Mouse (Mus musculus): ENCODE results near the gene Wfdc17.
A peak's percentile ranks its signal among the peaks of the same experiment; 100 is the strongest.

Gene Wfdc17

DNA sequence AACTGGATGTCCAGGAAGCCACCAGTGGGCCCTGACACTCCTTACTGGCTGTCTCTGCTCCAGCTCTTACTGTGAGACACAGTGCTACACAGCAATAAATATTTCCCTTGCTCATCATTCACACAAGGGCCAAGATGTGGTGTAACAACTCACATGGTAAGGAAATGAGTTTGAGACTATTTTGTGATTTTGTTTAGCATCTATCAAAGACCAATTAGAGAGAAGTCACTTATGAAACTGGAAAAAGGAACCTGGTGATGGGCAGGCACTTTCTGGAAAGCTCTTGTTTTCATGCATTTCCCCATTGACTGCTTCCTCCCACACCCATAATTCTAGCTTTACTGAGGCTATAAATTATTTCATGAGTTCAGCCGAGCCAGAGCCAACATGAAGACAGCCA lies at the start of gene Wfdc17:
Gene Wfdc17, plus strand, starts transcription at position 287 of the 400 bp plus-strand sequence.
- DNase-seq (ENCODE audit: low read depth), result no peak

DNA sequence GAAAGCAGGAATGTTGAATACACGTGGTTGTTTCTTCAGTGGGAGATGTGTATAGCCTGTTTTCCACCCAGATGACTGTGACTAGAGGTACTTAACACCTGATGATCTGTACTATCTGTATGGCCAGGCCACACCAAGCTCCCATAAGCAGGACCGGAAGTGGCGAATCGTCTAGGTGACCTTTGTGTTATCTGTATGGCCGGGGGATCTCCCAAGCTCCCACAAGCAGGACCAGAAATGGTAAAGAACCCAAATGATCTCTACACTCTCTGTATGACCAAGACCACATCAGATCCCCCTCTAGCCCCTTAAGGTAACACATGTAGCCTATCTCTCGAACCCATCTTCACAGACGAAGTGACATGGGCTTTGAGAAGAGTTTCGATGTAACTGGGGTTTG lies 49.2 kb upstream of the Wfdc17 start:
- DNase-seq (ENCODE audit: low read depth), result no peak

DNA sequence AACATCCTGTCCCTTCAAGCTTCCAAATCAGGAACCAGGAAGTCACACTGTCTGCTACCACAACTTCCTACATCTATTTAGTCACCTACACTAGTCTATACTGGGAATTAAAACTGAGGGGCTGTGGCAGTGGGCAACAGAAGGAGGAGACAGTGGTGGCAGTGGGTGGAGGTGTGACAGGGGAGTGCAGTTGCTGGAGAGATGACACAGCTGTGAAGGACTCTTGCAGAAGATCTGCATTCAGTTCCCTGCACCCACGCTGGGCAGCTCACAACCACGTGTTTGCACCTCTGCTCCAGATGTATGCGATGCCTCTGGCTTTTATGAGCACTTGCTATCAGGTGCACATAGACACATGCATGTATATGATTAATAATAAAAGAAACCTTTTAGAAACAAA lies 46.3 kb upstream of the Wfdc17 start:
- DNase-seq (ENCODE audit: low read depth), result no peak

DNA sequence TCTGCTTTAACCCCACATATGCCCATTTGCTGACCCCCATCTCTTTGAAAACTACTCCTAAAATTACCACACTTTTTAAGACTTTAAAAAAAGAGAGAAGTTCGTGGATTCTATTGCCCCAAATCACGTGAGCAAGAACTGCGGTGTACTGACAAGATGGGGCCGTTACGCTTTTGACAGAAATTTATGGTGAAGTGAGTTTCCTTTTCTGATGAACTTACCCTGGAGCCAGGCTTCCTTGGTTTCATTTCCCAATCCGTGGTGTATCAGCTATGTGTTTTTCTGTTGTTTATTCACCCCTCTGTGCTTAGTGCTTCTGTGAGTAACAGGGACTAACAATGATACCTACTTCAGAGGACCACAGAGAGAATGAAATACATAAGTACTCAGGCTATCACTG lies 45.0 kb upstream of the Wfdc17 start:
- DNase-seq (ENCODE audit: low read depth), result no peak

DNA sequence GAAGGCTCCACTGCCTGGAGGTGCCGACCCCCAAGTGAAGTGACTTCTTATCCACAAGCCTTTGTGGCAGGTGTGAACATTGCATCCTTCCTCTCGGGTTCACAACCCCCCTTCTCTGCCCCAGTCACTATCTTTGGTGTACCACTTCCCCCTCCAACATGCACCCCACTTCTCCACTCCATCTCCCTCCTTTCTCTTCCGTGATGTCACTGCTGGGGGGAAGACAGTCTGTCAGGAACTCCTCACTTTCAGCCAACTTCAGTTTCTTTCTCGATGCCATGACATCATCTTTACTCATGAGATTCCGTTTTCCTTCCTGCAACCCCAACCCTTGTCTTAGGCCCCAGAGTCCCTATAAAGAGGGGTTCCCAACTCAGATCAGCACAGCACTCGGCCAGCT lies 41.6 kb upstream of the Wfdc17 start, which contains the start of gene Ccl4:
Gene Ccl4, plus strand, starts transcription at position 381 of the 400 bp plus-strand sequence.
- DNase-seq (ENCODE audit: low read depth), result peak; percentile 32

DNA sequence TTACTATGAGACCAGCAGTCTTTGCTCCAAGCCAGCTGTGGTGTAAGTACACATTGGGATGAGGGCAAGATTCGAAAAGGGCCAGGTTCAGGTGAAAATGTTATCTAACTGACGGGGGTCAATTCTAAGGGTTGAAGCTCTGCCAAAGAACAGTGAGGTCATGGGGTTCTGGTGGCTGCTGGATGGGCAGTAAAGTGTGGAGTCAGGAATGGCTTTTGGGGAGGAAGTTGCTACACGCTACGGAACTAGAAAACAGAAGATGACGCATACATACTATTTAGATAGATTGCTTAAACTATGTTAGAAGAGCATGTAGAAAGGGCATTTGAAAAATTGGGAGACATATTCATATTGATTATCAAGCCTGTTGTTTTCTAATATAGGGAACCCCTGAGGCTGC lies 40.3 kb upstream of the Wfdc17 start:
- DNase-seq (ENCODE audit: low read depth), result no peak

DNA sequence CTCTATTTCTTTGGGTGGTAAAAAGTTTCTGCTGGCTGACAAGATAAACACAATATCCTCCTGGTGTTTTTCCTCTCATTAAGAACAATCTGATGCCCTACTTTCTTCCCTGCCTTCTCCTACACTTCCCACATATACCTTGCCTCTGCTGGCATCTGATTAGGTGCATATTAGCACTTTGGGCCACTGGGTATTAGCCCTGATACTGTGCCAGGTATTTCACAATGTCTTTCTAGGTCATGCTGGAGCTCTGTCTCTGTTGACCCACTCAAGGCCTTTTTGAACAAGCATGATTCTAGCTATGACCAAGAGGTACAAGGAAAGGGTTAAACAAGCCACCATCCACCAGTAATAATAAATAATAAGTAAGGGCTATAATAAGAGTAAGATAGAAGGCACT lies 32.0 kb upstream of the Wfdc17 start:
- DNase-seq (ENCODE audit: low read depth), result no peak

DNA sequence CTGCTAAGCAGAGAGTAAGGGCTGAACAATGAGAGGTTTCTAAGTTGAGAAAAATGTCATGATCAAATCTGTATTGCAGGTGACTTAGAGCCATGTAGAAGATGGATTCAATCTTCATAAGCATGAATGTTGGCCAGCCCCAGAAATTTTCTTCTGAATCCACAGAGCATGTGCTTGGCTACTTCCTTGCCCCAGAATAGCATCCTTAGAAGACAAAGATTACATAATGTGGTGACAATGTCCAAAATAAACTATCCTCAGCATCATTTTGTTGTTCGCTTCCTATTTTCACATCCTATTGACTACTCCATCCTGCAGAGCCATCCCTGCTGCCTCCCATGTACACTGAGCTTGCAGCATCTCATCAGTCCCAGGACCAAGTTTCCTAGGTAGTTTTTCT lies 28.1 kb upstream of the Wfdc17 start:
- no peak for DNase-seq (ENCODE audit: low read depth)

DNA sequence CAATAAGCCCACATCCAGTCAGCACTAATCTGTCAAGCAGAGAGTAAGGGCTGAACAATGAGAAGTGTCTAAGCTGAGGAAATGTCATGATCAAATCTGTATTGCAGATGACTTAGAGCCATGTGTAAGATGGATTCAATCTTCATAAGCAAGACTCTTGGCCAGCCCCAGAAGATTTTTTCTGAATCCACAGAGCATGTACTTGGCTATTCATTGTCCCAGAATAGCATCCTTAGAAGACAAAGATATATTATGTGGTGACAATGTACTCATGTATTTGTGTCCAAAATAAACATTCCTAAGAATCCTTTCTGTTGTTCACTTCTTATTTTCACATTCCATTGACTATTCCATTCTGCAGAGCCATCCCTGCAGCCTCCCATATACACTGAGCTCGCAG lies 13.9 kb upstream of the Wfdc17 start:
- DNase-seq (ENCODE audit: low read depth), result no peak

DNA sequence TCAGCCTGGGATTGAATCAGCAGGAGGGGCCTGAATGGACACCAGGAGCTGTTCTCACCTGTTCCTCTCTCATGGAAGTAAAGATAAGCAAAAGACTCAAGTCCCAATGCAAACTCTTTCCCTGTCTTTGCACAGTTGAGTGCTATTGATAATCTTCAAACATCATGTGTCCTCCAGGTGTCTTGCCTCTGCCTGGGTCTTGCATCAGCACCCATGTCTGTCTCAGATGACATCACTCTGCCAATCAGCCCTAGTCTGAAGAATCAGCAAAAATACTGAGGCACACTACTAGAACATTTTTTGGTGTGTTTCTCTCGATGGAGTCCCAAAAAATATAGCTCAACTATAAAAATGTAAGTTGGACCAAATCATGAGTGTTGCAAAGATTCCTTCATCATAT lies 11.8 kb upstream of the Wfdc17 start:
- no peak for DNase-seq (ENCODE audit: low read depth)

DNA sequence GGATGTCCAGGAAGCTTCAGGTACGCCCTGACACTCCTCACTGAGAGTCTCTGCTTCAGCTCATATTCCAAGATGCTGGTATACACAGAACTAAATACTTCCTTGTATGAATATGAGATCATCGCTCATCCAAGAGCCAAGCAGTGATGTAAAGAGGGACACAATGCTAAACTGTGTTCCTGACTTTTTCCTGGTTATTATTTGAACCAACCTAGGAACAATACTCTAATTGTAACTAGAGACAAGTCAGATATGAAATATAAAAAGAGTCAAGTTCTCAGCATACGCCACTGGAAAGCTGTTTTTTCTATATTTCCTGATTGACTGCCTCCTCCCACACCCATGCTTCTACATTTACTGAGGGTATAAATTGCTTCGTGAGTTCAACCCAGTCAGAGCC lies 4.9 kb downstream of the Wfdc17 start, which contains the start of gene Wfdc18:
Gene Wfdc18, plus strand, starts transcription at position 301 of the 400 bp plus-strand sequence.
- DNase-seq (ENCODE audit: low read depth), result no peak

DNA sequence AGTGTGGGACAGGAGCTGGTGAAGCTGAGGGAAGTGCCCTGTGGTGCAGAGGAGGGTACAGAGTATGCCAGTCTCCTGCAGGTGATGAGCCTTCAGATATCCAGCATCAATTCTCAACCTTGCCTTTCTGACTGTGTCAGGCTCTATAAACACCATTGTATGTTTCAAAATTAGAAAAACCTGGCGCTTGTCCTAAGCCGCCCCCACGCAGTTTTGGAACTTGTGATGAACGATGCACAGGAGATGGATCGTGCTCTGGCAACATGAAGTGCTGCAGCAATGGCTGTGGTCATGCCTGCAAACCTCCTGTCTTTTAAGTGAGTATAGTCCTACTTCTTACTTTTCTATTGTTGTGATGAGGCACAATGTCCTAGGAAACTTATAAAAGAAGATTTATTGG lies 5.9 kb downstream of the Wfdc17 start:
- DNase-seq (ENCODE audit: low read depth), result no peak

DNA sequence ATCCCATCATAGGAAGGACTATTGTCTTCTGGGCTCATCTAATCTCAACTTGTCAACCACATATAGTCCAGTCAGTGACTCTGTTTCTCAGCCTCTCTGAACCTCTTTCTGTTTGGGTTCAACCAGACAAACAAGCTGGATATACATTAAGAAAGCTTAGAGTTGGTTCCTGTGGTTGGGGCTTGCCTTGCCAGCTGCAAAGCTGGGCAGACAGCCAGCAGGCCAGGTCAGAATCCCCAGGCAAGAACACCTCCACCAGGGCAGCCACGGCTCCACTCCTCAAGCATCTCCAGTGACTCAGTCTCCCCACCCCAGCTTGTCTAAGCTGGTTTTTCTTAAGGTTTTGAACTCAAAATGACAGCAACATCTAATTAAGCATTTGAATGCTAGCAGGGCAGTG lies 8.9 kb downstream of the Wfdc17 start:
- DNase-seq (ENCODE audit: low read depth), result no peak

DNA sequence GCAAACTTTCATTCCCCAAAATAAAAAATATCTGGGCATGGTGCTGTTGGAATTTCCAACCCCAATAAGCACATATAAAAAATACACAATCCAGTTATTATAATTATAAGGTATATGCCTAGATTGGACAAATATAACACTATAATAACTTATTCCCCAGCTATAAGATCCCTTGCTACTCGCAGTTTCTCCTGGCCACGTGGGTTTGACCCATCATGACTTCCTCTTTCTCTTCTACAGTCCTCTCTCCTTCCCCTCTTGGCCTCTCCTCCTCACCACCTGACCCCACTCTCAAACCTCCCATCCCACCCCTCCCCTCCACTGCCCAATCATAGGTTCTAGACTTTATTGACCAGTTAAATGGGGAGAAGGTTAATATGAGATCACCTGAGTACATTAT lies 10.1 kb downstream of the Wfdc17 start:
- no peak for DNase-seq (ENCODE audit: low read depth)

DNA sequence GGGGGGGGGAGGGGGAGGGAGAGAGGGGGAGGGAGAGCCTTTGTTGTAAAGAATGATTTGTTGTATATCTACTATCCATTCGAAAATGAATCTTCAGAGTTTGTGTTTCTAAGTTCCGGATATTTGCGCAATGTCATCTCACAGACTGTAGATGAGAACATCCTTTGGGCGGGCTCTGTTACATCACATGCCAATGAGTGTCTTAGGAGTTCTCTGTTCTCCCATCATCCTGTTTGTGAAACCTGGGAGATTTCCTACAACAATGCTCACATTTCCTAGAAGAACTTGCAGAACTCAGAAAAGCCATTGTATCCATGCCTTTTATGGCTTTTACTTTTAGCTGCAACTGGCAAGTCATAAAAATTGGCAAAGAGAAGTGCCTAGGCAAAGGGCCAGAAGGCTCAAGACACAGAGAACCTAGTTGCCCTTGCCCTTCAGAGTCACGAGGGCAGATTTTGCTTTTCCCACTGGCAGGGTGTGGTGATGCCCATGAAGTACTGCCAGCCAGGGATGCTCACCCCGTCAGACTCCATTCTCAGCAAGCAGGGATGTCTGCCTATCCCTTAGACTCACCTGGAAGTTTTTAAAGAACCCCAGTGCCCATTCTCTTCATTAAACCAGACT lies 13.4 kb downstream of the Wfdc17 start:
- DNase-seq (ENCODE audit: low read depth), result no peak

DNA sequence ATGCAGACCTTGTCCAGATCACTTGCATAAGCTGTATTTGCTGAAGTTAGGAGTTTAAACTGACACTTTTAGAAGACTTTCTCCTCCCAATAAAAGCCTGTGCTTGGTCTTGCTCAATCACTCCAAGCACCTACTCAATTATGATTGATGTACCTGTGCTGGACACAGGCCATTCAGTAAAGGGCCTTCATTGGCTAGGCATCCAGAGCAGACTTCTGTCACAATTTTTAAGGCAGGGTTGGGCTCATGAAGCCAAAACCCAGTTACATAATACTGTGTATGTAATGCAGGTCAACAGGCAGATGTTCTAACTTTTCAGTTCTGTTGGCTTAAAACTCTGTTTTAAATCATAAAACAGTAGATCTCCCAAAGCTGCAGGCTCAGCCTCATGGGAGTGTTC lies 17.0 kb downstream of the Wfdc17 start:
- no peak for DNase-seq (ENCODE audit: low read depth)

DNA sequence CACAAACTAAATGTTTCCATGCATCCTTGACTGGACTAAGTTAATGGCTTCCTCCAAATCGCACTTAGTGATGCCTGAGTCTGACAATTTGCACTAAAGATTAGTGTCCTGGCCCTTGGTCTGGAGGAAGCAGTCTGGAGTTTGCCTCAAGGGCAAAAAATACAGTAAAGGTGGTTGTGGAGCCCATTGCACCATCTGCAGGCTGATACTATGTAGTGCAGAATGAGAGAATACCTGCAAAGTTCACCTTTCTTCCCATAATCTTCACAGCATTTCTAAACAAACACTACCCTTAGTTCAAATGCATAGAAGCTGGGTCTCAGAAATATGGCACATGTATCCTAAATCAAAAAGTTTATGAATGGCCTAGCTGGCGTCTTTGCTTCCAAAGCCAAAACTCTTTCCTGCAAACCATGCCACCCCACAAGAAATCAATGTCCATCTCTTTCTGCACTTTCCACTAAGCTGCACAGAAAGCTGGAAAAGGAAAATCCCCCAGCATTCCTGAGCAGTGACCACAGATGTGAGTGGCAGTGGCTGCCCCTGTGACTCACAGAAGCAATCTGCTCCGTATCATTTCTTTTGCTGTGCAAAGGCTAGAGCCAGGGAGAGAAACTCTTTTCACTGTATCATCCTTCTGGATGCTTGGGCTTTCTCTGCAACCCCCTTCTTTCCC lies 25.1 kb downstream of the Wfdc17 start:
- DNase-seq (ENCODE audit: low read depth), result peak; percentile 38

DNA sequence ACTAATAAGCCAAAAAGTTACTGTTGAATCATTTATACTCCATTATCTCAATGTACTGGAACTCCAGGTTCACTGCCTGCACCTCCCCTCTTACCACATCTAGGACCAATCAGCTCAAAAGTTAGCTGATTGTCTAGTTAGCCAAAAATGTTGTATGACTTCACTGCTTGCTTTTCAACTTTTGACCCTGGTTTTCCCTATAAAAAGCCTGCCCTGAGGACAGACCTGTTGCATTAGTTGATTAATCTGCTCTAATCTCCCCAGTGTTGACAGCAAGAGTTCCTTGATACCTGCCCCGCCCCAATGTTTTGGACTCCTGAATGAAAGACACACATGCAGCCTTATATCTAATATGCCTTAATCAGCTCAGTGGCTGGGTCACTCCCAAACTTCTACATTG lies 27.3 kb downstream of the Wfdc17 start:
- no peak for DNase-seq (ENCODE audit: low read depth)

DNA sequence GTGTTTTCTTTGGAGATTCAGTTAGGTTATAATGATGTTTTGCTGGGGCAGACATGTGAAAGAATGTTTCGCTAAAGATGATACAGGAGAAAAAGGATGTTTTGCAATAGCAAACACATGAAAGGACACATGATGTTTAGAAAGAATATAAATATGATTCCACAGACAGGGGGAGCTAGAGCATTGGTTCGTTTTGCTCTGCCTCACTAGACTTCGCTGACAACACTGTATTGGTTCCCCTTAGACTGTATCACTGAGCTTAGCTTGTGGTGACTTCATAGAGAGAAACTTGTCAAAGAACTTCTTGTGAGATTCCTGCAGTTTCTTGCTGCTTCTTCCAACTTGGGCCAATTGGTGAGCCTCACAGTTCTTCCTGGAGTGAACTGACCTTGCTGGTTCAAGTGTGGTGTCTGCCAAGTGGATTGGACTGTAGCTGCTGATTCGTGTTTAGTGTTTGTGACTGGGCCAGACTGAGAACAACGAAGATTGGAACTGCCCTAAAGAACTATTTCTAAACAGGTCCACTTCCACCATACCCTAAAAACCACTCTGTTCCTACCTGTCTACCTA lies 29.4 kb downstream of the Wfdc17 start:
- DNase-seq (ENCODE audit: low read depth), result peak; percentile 9

DNA sequence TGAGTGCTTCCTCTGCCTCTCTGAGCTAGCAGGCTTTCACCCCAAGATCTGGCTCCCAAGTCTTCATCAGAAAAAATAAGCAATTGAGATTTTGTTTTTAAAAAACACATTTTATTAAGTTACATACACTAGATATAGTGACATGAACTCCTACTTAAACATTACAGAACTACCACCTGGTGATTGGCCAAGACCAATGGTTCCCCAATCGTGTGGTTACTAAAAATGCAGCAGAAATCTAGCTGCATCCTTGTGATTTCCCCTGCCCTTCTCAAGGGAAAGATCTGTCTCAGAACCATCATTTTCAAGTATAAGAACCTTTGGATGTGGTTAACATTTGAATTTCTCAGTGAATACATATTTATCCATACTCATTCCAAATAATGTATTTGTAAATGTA lies 30.4 kb downstream of the Wfdc17 start:
- no peak for DNase-seq (ENCODE audit: low read depth)

DNA sequence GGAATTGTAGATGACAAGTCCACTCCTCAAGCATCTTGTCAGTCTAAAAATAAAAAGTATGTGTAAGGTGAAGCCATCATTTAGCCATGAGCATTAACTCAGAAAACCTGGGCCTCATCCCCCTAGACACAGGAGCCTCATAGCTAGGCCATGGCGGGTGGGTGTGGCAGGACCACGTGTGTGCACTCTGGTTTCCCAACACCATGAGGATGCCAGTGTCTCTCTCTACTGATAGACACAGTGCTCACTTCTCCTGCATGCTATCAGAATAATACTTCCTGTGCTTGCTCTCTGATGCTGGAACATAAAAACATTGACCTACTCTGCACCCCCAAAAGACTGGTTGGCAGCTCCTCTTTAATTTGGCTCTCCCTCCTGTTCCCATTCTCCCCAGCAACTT lies 32.1 kb downstream of the Wfdc17 start:
- DNase-seq (ENCODE audit: low read depth), result no peak

DNA sequence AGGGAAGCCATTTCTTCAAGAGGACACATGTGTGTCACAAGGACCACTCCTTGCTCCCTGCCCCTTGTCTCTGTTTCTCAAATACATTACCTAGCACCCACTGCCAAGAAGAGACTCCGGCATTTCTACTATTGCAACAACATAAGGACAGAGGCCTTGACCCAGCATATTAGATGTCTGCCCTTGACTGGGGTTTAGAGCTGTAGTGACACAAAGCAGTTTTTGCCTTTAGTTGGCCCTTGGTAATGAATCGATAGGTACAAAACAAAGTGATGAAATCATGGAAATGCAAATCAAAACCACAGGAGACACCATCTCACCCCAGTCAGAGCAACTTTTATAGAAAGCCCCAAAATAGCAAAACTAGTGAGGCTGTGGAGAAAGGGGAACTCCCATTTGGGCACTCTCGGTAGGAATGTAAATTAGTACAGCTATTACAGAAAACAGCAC lies 33.3 kb downstream of the Wfdc17 start:
- peak; percentile 63 for DNase-seq (ENCODE audit: low read depth)

DNA sequence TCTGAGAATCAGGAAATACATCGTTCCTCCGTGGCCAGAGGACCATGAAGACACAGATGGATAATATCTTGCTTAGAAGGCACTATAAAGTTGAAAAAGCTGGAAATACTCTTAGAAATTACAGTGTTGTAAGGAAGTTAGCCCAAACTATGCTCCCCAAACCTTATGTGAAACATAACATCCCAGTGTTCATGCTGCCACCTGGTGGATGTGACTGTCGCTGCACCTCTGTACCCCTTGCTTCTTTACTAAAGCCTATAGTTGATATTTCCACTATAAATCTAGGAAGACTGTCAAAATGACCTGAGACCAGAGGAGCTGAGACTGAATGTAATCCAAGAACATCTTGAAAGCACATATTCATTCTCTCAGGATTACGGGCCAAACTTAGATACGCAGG lies 35.5 kb downstream of the Wfdc17 start:
- peak; percentile 81 for DNase-seq (ENCODE audit: low read depth)

Data from induced T-regulatory cell, adult 2 months (primary cell).